Mouse (Mus musculus): ENCODE results near the gene Chil4.

Chil4 gene

GRCm38 (mm10) chr3:106167464-106167863 is 51.8 kb downstream of the Chil4 start, which contains the start of gene Chil3:
TSS of gene Chil3 (minus strand) at chr3:106167564.
- DNase-seq (ENCODE audit: low read depth), result no peak

- DNase-seq (ENCODE audit: low read depth), result no peak
Measured at GRCm38 (mm10) chr3:106154413-106154812, 64.9 kb downstream of the Chil4 start.

Measured in fibroblast of lung, adult 2 months (primary cell).